Mouse (Mus musculus) bone marrow macrophage, adult 2 months (primary cell): Measurements from ENCODE around the gene Triobp. TPM values are rescaled to one million over a fixed set of nuclear protein-coding genes. Genes with fewer than 3 reads are reported as not detected.

ENCODE experiments used
- H3K27ac ChIP-seq: 2 replicates; pipeline ENCODE4 v1.5.1; 2012; ENCODE audit warnings: low read depth, low read length; ENCODE audit not compliant: insufficient read depth
- H3K4me1 ChIP-seq: 2 replicates; pipeline ENCODE4 v1.6.1; 2012; ENCODE audit warnings: low read length; ENCODE audit not compliant: control insufficient read depth, insufficient read depth
- H3K4me3 ChIP-seq: 2 replicates; pipeline ENCODE4 v1.5.1; 2012; ENCODE audit warnings: mild to moderate bottlenecking, low read length, moderate library complexity; ENCODE audit not compliant: insufficient read depth
- CTCF ChIP-seq: IDR thresholded peaks from 2 replicates; pipeline ENCODE4 v1.5.1; 2012; ENCODE audit warnings: low read depth, mild to moderate bottlenecking, low read length, moderate library complexity
- POLR2A ChIP-seq: IDR thresholded peaks from 2 replicates; pipeline ENCODE4 v1.6.1; 2012; ENCODE audit warnings: mild to moderate bottlenecking, low read depth, low read length, borderline replicate concordance
- polyA plus RNA-seq: library from polyadenylated mRNA; stranded (reverse); fragments of >200 nt; gene quantifications from 2 replicates; pipeline ENCODE4 v1.2.4, GENCODE M21; 2012; ENCODE audit not compliant: missing spikeins, insufficient read depth, insufficient read length

Triobp gene
- polyA plus RNA-seq, 1 experiment, result 33.2 TPM

- H3K27ac ChIP-seq, result no peak overlapping the region
- peak overlapping the region; percentile 58 for H3K4me3 ChIP-seq
- H3K4me1 ChIP-seq, result peaks cover 9% of the 10 kb centered on the region
- TF ChIP-seq POLR2A, result no peak
- no peak for TF ChIP-seq CTCF
These were observed 95.4 kb downstream of the Triobp start for GRCm38 (mm10) chr15:79042721-79043491.

DNA sequence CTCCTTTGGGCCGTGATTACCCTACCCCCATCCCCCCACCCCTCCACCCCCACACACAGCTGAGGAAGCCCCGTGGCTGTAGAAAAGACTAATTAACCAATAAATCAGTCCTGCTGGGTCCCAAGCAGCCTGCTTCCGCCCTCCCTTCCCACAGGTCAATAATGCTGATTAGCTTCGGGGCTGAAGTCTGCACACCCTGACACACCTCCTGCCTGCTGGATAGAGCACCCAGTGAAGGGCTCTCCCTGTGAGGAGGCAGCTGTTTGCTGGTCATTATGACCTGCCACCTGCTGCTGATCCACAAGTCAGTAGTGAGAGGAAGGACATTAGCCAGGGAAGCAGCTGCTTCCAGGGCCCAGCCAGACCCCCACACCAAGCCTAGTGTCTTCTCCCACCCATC lies 97.3 kb downstream of the Triobp start:
- peaks cover 6% of the 10 kb centered on the region; the same call in 1 of the 2 replicates for H3K4me1 ChIP-seq
- H3K4me3 ChIP-seq, result no peak overlapping the region
- no peak overlapping the region for H3K27ac ChIP-seq
- TF ChIP-seq POLR2A, result no peak
- no peak for TF ChIP-seq CTCF

- Histone ChIP-seq H3K4me1 (no peaks in the 10 kb centered on the region), H3K27ac (no peak overlapping the region), H3K4me3 (no peak overlapping the region)
- no peak for TF ChIP-seq CTCF
- TF ChIP-seq POLR2A, result no peak
These were observed 100.7 kb downstream of the Triobp start for GRCm38 (mm10) chr15:79048186-79048585.

GRCm38 (mm10) chr15:79050160-79050845 lies 102.8 kb downstream of the Triobp start:
- no peak overlapping the region for H3K4me3 ChIP-seq
- TF ChIP-seq POLR2A (no peak), CTCF (no peak)
- no peak overlapping the region for H3K27ac ChIP-seq
- no peaks in the 10 kb centered on the region for H3K4me1 ChIP-seq

GRCm38 (mm10) chr15:79050964-79051363 lies 103.4 kb downstream of the Triobp start:
- no peaks in the 10 kb centered on the region for H3K4me1 ChIP-seq
- H3K4me3 ChIP-seq, result no peak overlapping the region
- TF ChIP-seq CTCF (no peak), POLR2A (no peak)
- H3K27ac ChIP-seq, result no peak overlapping the region

- TF ChIP-seq POLR2A (no peak), CTCF (no peak)
- H3K27ac ChIP-seq, result no peak overlapping the region
- H3K4me1 ChIP-seq, result no peaks in the 10 kb centered on the region
- no peak overlapping the region for H3K4me3 ChIP-seq
These were observed 104.2 kb downstream of the Triobp start for GRCm38 (mm10) chr15:79051461-79052360.

GRCm38 (mm10) chr15:79052366-79052765 lies 104.8 kb downstream of the Triobp start:
- Histone ChIP-seq H3K4me1 (no peaks in the 10 kb centered on the region), H3K27ac (no peak overlapping the region)
- TF ChIP-seq CTCF (no peak), POLR2A (no peak)

More at GRCm38 (mm10) chr15:79052366-79052765, 104.8 kb downstream of the Triobp start:
- H3K4me3 ChIP-seq, result no peak overlapping the region

Other genes with a start within 250 kb of the Triobp start
- gene Elfn2, start 229.0 kb upstream of the Triobp start, polyA plus RNA-seq, result not detected in 2 replicates
- 14.0 and 16.2 TPM in 2 replicates for gene Mfng, start 174.2 kb upstream of the Triobp start, polyA plus RNA-seq
- gene Card10, start 144.7 kb upstream of the Triobp start, polyA plus RNA-seq, result 0.23 TPM in 1 of 2 replicates, not detected in the other
- gene Cdc42ep1, start 105.1 kb upstream of the Triobp start, polyA plus RNA-seq, result 0.31 and 0.36 TPM in 2 replicates
- not detected in 2 replicates for gene Lgals2, start 92.2 kb upstream of the Triobp start, polyA plus RNA-seq
- 68.7 and 76.5 TPM in 2 replicates for gene Gga1, start 70.5 kb upstream of the Triobp start, polyA plus RNA-seq
- not detected in 2 replicates for gene Gm49510, start 48.1 kb upstream of the Triobp start, polyA plus RNA-seq
- 158 and 180 TPM in 2 replicates for gene Sh3bp1, start 48.0 kb upstream of the Triobp start, polyA plus RNA-seq
- gene Pdxp, start 33.8 kb upstream of the Triobp start, polyA plus RNA-seq, result 1.7 and 2.3 TPM in 2 replicates
- gene Lgals1, start 21.0 kb upstream of the Triobp start, polyA plus RNA-seq, result 1,085 and 1,245 TPM in 2 replicates
- 25.7 and 28.1 TPM in 2 replicates for gene Nol12, start 12.8 kb upstream of the Triobp start, polyA plus RNA-seq
- 87.7 and 88.8 TPM in 2 replicates for gene H1f0, start 80.7 kb downstream of the Triobp start, polyA plus RNA-seq
- not detected in 2 replicates for gene Galr3, start 94.2 kb downstream of the Triobp start, polyA plus RNA-seq
- 14.0 TPM in 2 replicates for gene Ankrd54, start 115.2 kb downstream of the Triobp start, polyA plus RNA-seq
- gene Eif3l, start 127.5 kb downstream of the Triobp start, polyA plus RNA-seq, result 99.4 and 114 TPM in 2 replicates
- gene Micall1, start 161.2 kb downstream of the Triobp start, polyA plus RNA-seq, result 16.2 and 16.3 TPM in 2 replicates
- 107 and 110 TPM in 2 replicates for gene Polr2f, start 193.3 kb downstream of the Triobp start, polyA plus RNA-seq
- gene 1700088E04Rik, start 193.5 kb downstream of the Triobp start, polyA plus RNA-seq, result 1.6 TPM in 1 of 2 replicates, not detected in the other
- gene Sox10, start 217.5 kb downstream of the Triobp start, polyA plus RNA-seq, result not detected in 2 replicates